Mouse (Mus musculus): ENCODE results near the gene Rarres2. TPM values are rescaled to one million over a fixed set of nuclear protein-coding genes. Genes with fewer than 3 reads are reported as not detected.

Rarres2 gene
- polyA plus RNA-seq, 1 experiment = 45.5 TPM

GRCm38 (mm10) chr6:48594043-48594738 is 21.6 kb upstream of the Rarres2 start:
- no peak for TF ChIP-seq POLR2A (IDR thresholded peaks at IDR 0.05; ENCODE audit: low read depth, low read length)
- TF ChIP-seq CTCF (IDR thresholded peaks at IDR 0.05; ENCODE audit: extremely low read depth, insufficient read depth, insufficient read length, insufficient replicate concordance) = no peak
- H3K27me3 ChIP-seq (ENCODE audit: control insufficient read depth, insufficient read depth, low read length) = peaks cover 1% of the 10 kb centered on the region; the same call in 1 of the 2 replicates
- peaks cover 10% of the 10 kb centered on the region for H3K36me3 ChIP-seq (ENCODE audit: control insufficient read depth, insufficient read depth, low read length)
- H3K4me1 ChIP-seq (ENCODE audit: control insufficient read depth, insufficient read depth, insufficient read length) = peaks cover 9% of the 10 kb centered on the region
- DNase-seq (ENCODE audit: low read depth in 1 of 2, low spot score in 2 of 2) = peak in 1 of 2 experiments; percentile 11
- 2% methylated on average over 35 of the region's 41 CpGs for WGBS
- peak overlapping the region; percentile 97 for H3K4me3 ChIP-seq (ENCODE audit: extremely low read depth, insufficient read depth, insufficient read length)
- peak overlapping the region; percentile 39; the same call in 1 of the 2 replicates for H3K27ac ChIP-seq (ENCODE audit: insufficient read depth, low read length)

GRCm38 (mm10) chr6:48593158-48594042 is 20.8 kb upstream of the Rarres2 start, which contains the start of the genes Repin1 and Gm44965:
Gene Repin1, plus strand, starts transcription at chr6:48593883.
Gene Gm44965, plus strand, starts transcription at chr6:48593941.
- TF ChIP-seq CTCF (IDR thresholded peaks at IDR 0.05; ENCODE audit: extremely low read depth, insufficient read depth, insufficient read length, insufficient replicate concordance) = no peak
- Histone ChIP-seq H3K4me1 (ENCODE audit: control insufficient read depth, insufficient read depth, insufficient read length) (peaks cover 9% of the 10 kb centered on the region), H3K27me3 (ENCODE audit: control insufficient read depth, insufficient read depth, low read length) (peaks cover 1% of the 10 kb centered on the region; the same call in 1 of the 2 replicates), H3K4me3 (ENCODE audit: extremely low read depth, insufficient read depth, insufficient read length) (peak within 1 kb of the TSS; percentile 97), H3K27ac (ENCODE audit: insufficient read depth, low read length) (peak within 1 kb of the TSS; percentile 39; the same call in 1 of the 2 replicates), H3K36me3 (ENCODE audit: control insufficient read depth, insufficient read depth, low read length) (peaks cover 10% of the 10 kb centered on the region)
- DNase-seq (ENCODE audit: low read depth in 1 of 2, low spot score in 2 of 2) = peak; percentile 22 to 72
- WGBS = 4% methylated on average over 44 of the region's 45 CpGs

- Histone ChIP-seq H3K27ac (ENCODE audit: insufficient read depth, low read length) (no peak overlapping the region), H3K36me3 (ENCODE audit: control insufficient read depth, insufficient read depth, low read length) (peaks cover 4% of the 10 kb centered on the region; the same call in 1 of the 2 replicates), H3K4me1 (ENCODE audit: control insufficient read depth, insufficient read depth, insufficient read length) (peaks cover 9% of the 10 kb centered on the region), H3K4me3 (ENCODE audit: extremely low read depth, insufficient read depth, insufficient read length) (no peak overlapping the region), H3K27me3 (ENCODE audit: control insufficient read depth, insufficient read depth, low read length) (peaks cover 1% of the 10 kb centered on the region; the same call in 1 of the 2 replicates)
- DNase-seq (ENCODE audit: low read depth in 1 of 2, low spot score in 2 of 2) = no peak
- WGBS = 62% methylated on average over 6 of the region's 6 CpGs
- TF ChIP-seq POLR2A (IDR thresholded peaks at IDR 0.05; ENCODE audit: low read depth, low read length) (no peak), CTCF (IDR thresholded peaks at IDR 0.05; ENCODE audit: extremely low read depth, insufficient read depth, insufficient read length, insufficient replicate concordance) (no peak)
These were observed 19.3 kb upstream of the Rarres2 start for GRCm38 (mm10) chr6:48591871-48592270.

- H3K4me1 ChIP-seq (ENCODE audit: control insufficient read depth, insufficient read depth, insufficient read length) = peaks cover 9% of the 10 kb centered on the region
- H3K4me3 ChIP-seq (ENCODE audit: extremely low read depth, insufficient read depth, insufficient read length) = no peak overlapping the region
- no peak overlapping the region for H3K27ac ChIP-seq (ENCODE audit: insufficient read depth, low read length)
- WGBS = 54% methylated on average over 3 of the region's 3 CpGs
- no peak for DNase-seq (ENCODE audit: low read depth in 1 of 2, low spot score in 2 of 2)
- H3K27me3 ChIP-seq (ENCODE audit: control insufficient read depth, insufficient read depth, low read length) = peaks cover 1% of the 10 kb centered on the region; the same call in 1 of the 2 replicates
- TF ChIP-seq POLR2A (IDR thresholded peaks at IDR 0.05; ENCODE audit: low read depth, low read length) (no peak), CTCF (IDR thresholded peaks at IDR 0.05; ENCODE audit: extremely low read depth, insufficient read depth, insufficient read length, insufficient replicate concordance) (no peak)
- H3K36me3 ChIP-seq (ENCODE audit: control insufficient read depth, insufficient read depth, low read length) = no peaks in the 10 kb centered on the region; the same call in 1 of the 2 replicates
These were observed 18.7 kb upstream of the Rarres2 start for GRCm38 (mm10) chr6:48591221-48591845.

- peaks cover 7% of the 10 kb centered on the region for H3K4me1 ChIP-seq (ENCODE audit: control insufficient read depth, insufficient read depth, insufficient read length)
- peaks cover 1% of the 10 kb centered on the region; the same call in 1 of the 2 replicates for H3K27me3 ChIP-seq (ENCODE audit: control insufficient read depth, insufficient read depth, low read length)
- no peak within 1 kb of the TSS for H3K27ac ChIP-seq (ENCODE audit: insufficient read depth, low read length)
- TF ChIP-seq POLR2A (IDR thresholded peaks at IDR 0.05; ENCODE audit: low read depth, low read length) (no peak), CTCF (IDR thresholded peaks at IDR 0.05; ENCODE audit: extremely low read depth, insufficient read depth, insufficient read length, insufficient replicate concordance) (no peak)
- WGBS = 15% methylated on average over 6 of the region's 6 CpGs
- no peak for DNase-seq (ENCODE audit: low read depth in 1 of 2, low spot score in 2 of 2)
- no peak within 1 kb of the TSS for H3K4me3 ChIP-seq (ENCODE audit: extremely low read depth, insufficient read depth, insufficient read length)
- H3K36me3 ChIP-seq (ENCODE audit: control insufficient read depth, insufficient read depth, low read length) = no peaks in the 10 kb centered on the region
These were observed 16.7 kb upstream of the Rarres2 start, which contains the start of gene Gm45021 for GRCm38 (mm10) chr6:48589194-48589750. Gene Gm45021, plus strand, starts transcription at chr6:48589610.

GRCm38 (mm10) chr6:48582037-48582436 is 9.4 kb upstream of the Rarres2 start:
- no peak overlapping the region for H3K27ac ChIP-seq (ENCODE audit: insufficient read depth, low read length)
- no peaks in the 10 kb centered on the region for H3K36me3 ChIP-seq (ENCODE audit: control insufficient read depth, insufficient read depth, low read length)
- no peaks in the 10 kb centered on the region for H3K27me3 ChIP-seq (ENCODE audit: control insufficient read depth, insufficient read depth, low read length)
- no peak for TF ChIP-seq POLR2A (IDR thresholded peaks at IDR 0.05; ENCODE audit: low read depth, low read length)
- no peak for TF ChIP-seq CTCF (IDR thresholded peaks at IDR 0.05; ENCODE audit: extremely low read depth, insufficient read depth, insufficient read length, insufficient replicate concordance)
- H3K4me3 ChIP-seq (ENCODE audit: extremely low read depth, insufficient read depth, insufficient read length) = no peak overlapping the region
- WGBS = 77% methylated on average over 3 of the region's 3 CpGs
- DNase-seq (ENCODE audit: low read depth in 1 of 2, low spot score in 2 of 2) = peak in 1 of 2 experiments; percentile 28
- H3K4me1 ChIP-seq (ENCODE audit: control insufficient read depth, insufficient read depth, insufficient read length) = no peaks in the 10 kb centered on the region
